Mouse (Mus musculus): ENCODE data around the gene Med25.

Gene Med25

GRCm38 (mm10) chr7:44864595-44865542 lies 27.6 kb downstream of the Med25 start:
- no peak for DNase-seq (ENCODE audit: low read depth in 1 of 2, low spot score in 2 of 2)

DNA sequence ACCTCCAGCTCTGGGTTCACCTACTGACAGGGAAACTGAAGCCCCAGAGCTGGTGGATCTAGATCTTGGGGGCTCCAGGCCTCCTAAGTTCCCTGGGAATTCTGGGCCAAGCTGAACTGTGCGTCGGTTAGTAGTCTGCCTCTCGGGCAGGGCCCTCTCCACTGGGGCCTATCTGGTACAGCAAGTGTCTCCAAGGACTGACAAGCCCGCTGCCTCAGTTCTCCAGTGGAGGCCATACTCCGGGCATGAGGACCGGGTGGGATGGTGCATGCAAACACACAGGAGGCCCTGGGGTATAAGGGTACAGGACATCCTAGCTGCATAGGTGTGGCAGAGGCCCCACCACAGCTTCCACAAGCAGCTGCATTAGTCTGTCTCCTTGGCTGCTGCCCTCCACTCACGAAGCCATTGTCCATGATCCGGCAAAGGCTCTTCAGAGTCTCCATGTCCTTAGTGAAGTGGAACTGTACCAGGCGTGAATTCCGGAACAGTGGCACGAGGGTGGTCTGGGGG lies 28.5 kb downstream of the Med25 start:
- DNase-seq (ENCODE audit: low read depth in 1 of 2, low spot score in 2 of 2), result no peak

GRCm38 (mm10) chr7:44863210-44863609 lies 29.3 kb downstream of the Med25 start:
- DNase-seq (ENCODE audit: low read depth in 1 of 2, low spot score in 2 of 2), result no peak

GRCm38 (mm10) chr7:44862434-44862833 lies 30.1 kb downstream of the Med25 start:
- no peak for DNase-seq (ENCODE audit: low read depth in 1 of 2, low spot score in 2 of 2)

GRCm38 (mm10) chr7:44861429-44861816 lies 31.1 kb downstream of the Med25 start:
- DNase-seq (ENCODE audit: low read depth in 1 of 2, low spot score in 2 of 2), result no peak

DNA sequence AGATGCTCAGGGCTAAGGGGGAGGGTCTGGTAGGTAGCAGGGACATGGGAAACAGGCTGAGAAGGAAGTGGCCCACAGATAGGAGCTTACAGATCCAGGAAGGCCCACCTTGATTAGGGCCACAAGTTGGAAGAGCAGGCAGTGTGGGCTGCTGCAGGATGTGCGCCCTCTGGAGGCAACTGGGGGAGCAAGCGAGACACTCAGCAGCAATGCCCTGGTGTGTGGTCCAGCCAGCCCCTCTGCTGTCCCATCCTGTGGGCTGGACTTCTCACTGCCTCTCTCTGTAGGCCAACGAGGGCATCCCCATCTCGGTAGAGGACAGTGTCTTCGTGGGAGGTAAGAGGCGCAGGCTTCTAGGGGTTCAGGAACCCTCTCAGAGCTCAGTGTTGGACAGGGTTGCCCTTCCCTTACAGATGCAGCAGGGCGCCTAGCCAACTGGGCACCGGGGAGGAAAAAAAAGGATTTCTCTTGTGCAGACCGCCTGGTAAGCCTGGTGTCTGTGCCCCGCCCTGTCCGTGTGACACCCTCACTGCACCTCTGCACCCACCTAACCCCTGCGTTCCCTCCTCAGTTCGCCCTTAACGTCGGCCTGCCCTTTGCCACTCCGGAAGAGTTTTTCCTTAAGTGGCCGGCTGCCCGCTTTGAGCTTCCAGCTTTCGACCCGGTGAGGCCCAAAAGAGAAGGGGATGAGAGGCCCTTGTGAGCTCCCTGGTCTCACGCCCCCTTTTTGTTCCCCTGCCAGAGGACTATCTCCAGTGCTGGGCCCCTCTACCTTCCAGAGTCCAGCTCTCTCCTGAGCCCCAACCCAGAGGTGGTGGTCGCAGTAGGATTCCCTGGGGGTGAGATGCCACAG lies 31.7 kb downstream of the Med25 start:
- DNase-seq (ENCODE audit: low read depth in 1 of 2, low spot score in 2 of 2), result peak in 1 of 2 experiments; percentile 33

- DNase-seq (ENCODE audit: low read depth in 1 of 2, low spot score in 2 of 2), result no peak
Observed at GRCm38 (mm10) chr7:44859896-44860295, 32.6 kb downstream of the Med25 start.

- DNase-seq (ENCODE audit: low read depth in 1 of 2, low spot score in 2 of 2), result no peak
Observed at GRCm38 (mm10) chr7:44857905-44858304, 34.6 kb downstream of the Med25 start.

DNA sequence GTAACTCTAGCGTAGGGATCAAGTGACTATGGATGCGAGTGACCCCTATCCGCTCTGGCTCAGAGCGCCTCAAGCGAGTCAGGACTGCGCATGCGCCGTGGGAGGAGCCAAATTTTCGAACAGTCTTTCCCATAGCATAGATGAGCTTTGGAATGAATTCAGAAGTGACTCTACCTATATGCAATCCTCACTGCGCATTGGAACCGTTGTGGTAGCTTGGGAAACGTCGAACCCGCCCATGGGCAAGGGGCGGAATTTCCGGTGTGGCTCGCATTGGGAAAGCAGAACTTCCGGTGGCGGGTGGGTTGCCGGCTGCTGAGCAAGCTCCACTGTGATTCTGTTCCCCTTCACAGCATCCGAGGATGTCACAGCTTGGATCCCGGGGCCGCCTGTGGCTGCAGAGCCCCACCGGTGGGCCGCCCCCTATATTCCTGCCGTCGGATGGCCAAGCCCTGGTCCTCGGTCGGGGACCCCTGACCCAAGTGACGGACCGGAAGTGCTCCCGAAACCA lies 35.4 kb downstream of the Med25 start, which contains the start of gene Pnkp:
Pnkp (plus strand) TSS at position 98 of the 511 bp plus-strand sequence.
- DNase-seq (ENCODE audit: low read depth in 1 of 2, low spot score in 2 of 2), result peak; percentile 84 to 91

DNA sequence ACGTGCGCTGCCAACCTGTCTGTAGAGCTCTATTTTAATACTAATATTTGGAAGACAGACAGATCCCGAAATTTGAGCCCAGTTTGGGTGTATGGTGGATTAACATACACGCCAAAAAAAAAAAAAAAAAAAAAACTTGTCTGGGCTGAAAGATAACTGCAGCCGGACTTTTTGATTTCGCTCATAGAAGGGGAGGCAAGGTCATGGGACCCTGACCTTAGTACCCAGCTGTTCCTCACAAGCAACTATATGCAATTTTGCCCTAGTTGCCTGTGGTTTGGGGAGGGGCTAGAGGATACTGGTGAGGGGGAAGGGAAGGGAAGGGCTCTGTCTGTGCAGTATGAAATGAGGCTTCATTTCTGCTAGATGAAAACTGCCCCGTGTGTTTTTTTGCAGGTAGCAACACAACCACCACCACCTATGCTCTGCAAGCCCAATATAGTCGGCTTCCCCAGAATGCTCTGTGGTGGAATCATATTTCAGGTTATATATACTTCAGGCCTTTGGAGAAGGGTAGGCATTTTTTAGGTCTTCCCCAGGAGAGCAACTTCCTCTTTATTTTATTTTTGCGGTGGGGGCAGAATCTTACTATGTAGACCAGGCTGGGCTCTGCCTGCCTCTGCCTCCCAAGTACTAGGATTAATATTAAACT lies 36.1 kb downstream of the Med25 start:
- DNase-seq (ENCODE audit: low read depth in 1 of 2, low spot score in 2 of 2), result no peak

- DNase-seq (ENCODE audit: low read depth in 1 of 2, low spot score in 2 of 2), result no peak
Observed at GRCm38 (mm10) chr7:44855036-44855435, 37.5 kb downstream of the Med25 start.

GRCm38 (mm10) chr7:44854356-44855031 lies 38.0 kb downstream of the Med25 start:
- peak; percentile 42 to 66 for DNase-seq (ENCODE audit: low read depth in 1 of 2, low spot score in 2 of 2)

- no peak for DNase-seq (ENCODE audit: low read depth in 1 of 2, low spot score in 2 of 2)
Observed at GRCm38 (mm10) chr7:44853596-44854355, 38.7 kb downstream of the Med25 start.

DNA sequence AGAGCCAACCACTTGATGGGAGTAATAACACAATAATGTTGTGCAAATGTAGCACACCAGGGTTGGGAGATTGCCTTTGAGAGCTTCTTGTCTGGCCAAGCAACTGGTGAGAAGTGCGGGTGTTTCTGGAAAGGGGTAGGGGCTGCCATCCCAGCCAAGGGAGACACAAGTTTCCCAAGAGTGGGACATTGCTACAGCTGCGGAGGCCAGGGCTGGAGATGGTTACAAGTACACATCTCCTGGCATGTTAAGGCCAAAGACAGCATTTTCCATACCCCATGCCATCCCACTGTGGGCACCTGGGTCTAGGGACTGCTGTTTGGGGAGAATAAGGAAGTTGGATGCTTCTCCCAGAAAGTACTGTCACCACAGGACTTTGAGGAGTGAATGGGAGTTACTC lies 39.4 kb downstream of the Med25 start:
- no peak for DNase-seq (ENCODE audit: low read depth in 1 of 2, low spot score in 2 of 2)

DNA sequence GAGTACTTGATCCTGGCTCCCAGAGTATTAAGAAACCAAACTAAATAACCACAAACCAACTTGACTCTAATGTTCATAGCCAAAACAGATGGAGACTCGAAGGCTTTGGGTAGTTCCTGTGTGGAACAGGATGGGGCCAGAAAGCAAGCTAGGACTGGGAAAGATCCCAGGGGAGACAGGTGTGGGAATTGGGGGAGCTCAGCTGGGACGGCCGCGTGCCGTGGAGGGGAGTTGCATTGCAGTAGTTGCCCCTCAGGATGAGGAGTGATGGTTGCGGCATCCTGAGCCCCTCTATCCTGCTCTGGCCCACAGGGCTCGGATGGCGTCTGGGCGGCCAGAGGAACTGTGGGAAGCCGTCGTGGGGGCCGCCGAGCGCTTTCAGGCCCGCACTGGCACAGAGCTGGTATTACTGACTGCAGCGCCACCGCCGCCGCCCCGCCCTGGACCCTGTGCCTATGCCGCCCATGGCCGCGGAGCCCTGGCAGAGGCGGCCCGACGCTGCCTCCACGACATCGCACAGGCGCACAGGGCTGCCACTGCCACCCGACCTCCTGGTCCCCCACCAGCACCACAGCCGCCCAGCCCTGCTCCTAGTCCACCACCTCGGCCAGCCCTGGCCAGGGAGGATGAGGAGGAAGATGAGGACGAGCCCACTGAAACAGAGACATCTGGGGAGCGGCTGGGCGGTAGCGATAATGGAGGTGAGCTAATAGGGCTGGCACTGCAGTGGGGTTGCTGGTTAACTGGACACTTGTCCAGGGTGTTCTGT lies 40.1 kb downstream of the Med25 start:
- no peak for DNase-seq (ENCODE audit: low read depth in 1 of 2, low spot score in 2 of 2)

GRCm38 (mm10) chr7:44851625-44852234 lies 40.8 kb downstream of the Med25 start:
- no peak for DNase-seq (ENCODE audit: low read depth in 1 of 2, low spot score in 2 of 2)

DNA sequence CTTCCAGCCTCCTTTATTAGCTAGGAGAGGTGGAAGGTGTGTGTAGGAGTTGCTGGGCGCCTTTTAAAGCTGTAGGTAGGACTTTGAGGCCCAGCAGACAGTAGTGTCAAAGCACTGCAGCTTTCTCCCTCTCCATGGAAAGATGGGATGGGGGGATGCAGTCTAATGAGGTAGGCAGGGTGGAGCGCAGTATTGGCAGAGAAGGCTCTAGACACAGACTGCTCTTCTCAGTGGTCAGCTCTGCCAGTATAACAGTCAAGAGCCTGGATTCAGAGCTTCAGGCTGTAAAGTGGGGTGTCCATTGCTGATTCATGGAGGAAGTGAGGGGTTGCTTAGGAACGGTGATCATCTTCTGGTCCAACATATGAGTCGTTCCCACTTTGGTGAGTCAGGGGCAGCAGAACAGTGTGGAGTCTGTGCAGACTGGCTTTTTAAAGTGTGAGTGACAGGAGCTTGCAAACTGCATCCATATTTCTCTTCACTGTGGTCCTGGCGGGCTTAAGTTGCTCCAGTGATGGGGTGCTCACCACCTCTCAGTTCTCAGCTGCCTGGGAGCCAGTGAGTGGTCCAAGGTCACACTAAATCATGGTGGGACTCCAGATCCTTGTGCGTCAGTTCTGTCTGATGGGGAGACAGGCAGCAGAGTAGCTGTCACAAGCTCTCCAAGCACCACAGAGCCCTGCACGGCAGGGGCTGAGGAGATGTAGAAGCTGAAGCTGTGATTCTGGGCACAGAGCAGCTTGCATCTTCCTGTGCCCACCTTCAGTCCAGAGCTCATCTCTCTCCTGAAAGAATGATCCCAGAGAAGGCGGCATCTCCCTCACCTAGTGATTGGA lies 41.5 kb downstream of the Med25 start:
- no peak for DNase-seq (ENCODE audit: low read depth in 1 of 2, low spot score in 2 of 2)

- DNase-seq (ENCODE audit: low read depth in 1 of 2, low spot score in 2 of 2), result no peak
Observed at GRCm38 (mm10) chr7:44850146-44850545, 42.4 kb downstream of the Med25 start.
